Mouse (Mus musculus): ENCODE data around the gene Thnsl1. TPM values are rescaled to one million over a fixed set of nuclear protein-coding genes. Genes with fewer than 3 reads are reported as not detected.

Gene Thnsl1
- total and polyA plus RNA-seq, 2 experiments from 2014 or later = 5.8 to 6.1 TPM

DNA sequence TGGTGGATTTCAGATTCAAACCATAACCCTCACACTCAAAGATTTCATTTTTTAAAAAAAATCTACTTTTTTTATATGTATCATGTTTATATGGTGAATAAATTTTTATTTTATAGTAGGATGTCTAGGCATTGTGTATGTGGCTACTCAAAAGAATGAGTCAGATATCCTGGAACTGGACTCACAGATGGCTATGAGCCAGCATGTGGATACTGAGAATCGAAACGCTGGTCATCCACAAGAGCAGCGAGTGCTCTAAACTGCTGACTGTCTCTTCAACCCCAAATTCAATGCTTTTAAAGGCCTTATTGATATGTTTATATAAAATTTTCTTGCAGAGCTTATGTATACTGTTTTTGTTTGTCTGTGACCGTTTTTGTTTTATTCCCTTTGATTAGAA lies 52.8 kb downstream of the Thnsl1 start:
- TF ChIP-seq EP300 (IDR thresholded peaks at IDR 0.05; ENCODE audit: low read depth) (no peak), CTCF (IDR thresholded peaks at IDR 0.05; ENCODE audit: low read depth) (no peak)
- WGBS = 71% methylated on average over 4 of the region's 4 CpGs
- no peaks in the 10 kb centered on the region for H3K9me3 ChIP-seq (replicated peaks; ENCODE audit: control insufficient read depth, low read length)
- H3K4me1 ChIP-seq (ENCODE audit: control insufficient read depth, insufficient read depth) = no peaks in the 10 kb centered on the region
- no peaks in the 10 kb centered on the region for H3K27me3 ChIP-seq (ENCODE audit: control insufficient read depth, insufficient read depth, low read length)
- ATAC-seq (ENCODE audit: insufficient read depth, low read depth) (no peak), DNase-seq (ENCODE audit: low spot score) (no peak)
- no peak overlapping the region for H3K4me2 ChIP-seq (ENCODE audit: low read depth, low read length)
- no peak overlapping the region for H3K9ac ChIP-seq (replicated peaks; ENCODE audit: low read depth, low read length)
- H3K27ac ChIP-seq (ENCODE audit: low read depth) = no peak overlapping the region
- no peaks in the 10 kb centered on the region for H3K36me3 ChIP-seq (replicated peaks; ENCODE audit: control insufficient read depth, insufficient read depth, low read length)
- no peak overlapping the region for H3K4me3 ChIP-seq (ENCODE audit: low read depth, low read length)

DNA sequence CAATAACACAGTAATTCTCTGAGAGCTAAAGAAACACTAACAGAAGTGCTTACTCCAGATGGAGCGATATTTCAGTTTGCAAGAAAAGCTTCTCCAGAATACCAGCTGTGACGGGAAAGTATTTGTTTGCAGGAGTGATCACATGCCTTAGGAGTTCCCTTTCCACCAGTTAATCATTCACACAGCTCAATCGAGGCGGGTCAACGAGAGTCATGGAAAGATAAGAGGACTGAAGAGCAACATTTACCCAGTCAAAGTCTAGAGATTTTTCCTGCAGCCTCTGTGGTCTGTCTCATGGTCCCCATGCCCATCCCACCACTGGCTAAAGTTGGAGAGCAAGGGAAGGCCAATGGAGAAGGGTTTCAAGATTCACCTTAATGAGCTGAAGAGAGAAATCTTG lies 53.6 kb downstream of the Thnsl1 start:
- Histone ChIP-seq H3K27ac (ENCODE audit: low read depth) (no peak overlapping the region), H3K4me3 (ENCODE audit: low read depth, low read length) (no peak overlapping the region), H3K9me3 (replicated peaks; ENCODE audit: control insufficient read depth, low read length) (no peaks in the 10 kb centered on the region), H3K4me2 (ENCODE audit: low read depth, low read length) (no peak overlapping the region), H3K27me3 (ENCODE audit: control insufficient read depth, insufficient read depth, low read length) (no peaks in the 10 kb centered on the region), H3K36me3 (replicated peaks; ENCODE audit: control insufficient read depth, insufficient read depth, low read length) (no peaks in the 10 kb centered on the region), H3K4me1 (ENCODE audit: control insufficient read depth, insufficient read depth) (no peaks in the 10 kb centered on the region), H3K9ac (replicated peaks; ENCODE audit: low read depth, low read length) (no peak overlapping the region)
- 54% methylated on average over 5 of the region's 5 CpGs for WGBS
- TF ChIP-seq EP300 (IDR thresholded peaks at IDR 0.05; ENCODE audit: low read depth) (no peak), CTCF (IDR thresholded peaks at IDR 0.05; ENCODE audit: low read depth) (no peak)
- ATAC-seq (ENCODE audit: insufficient read depth, low read depth) (no peak), DNase-seq (ENCODE audit: low spot score) (no peak)

DNA sequence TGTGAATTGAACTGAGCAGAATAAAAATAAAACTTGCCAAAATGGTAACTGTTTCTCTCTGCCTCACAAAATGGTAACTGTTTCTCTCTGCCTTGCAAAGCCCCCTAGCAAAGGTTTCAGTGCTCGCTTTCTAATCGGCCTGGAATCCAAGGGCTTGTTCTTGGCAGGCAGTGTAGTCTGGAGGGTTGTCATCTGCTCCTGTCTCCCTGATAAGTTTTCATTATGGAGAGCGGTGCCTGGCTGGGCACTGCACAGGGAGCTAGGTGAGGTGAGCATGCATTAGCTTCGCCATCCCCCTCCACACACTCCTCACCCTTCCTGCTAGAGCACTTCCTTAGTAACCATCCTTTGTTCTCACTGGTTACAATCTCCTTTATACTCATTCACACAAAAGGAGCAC lies 54.5 kb downstream of the Thnsl1 start:
- no peaks in the 10 kb centered on the region for H3K36me3 ChIP-seq (replicated peaks; ENCODE audit: control insufficient read depth, insufficient read depth, low read length)
- no peaks in the 10 kb centered on the region for H3K9me3 ChIP-seq (replicated peaks; ENCODE audit: control insufficient read depth, low read length)
- no peak overlapping the region for H3K9ac ChIP-seq (replicated peaks; ENCODE audit: low read depth, low read length)
- DNase-seq (ENCODE audit: low spot score) (no peak), ATAC-seq (ENCODE audit: insufficient read depth, low read depth) (no peak)
- 22% methylated on average over 4 of the region's 4 CpGs for WGBS
- H3K27me3 ChIP-seq (ENCODE audit: control insufficient read depth, insufficient read depth, low read length) = no peaks in the 10 kb centered on the region
- no peaks in the 10 kb centered on the region for H3K4me1 ChIP-seq (ENCODE audit: control insufficient read depth, insufficient read depth)
- no peak overlapping the region for H3K27ac ChIP-seq (ENCODE audit: low read depth)
- H3K4me2 ChIP-seq (ENCODE audit: low read depth, low read length) = no peak overlapping the region
- TF ChIP-seq EP300 (IDR thresholded peaks at IDR 0.05; ENCODE audit: low read depth) = no peak
- TF ChIP-seq CTCF (IDR thresholded peaks at IDR 0.05; ENCODE audit: low read depth) = no peak
- no peak overlapping the region for H3K4me3 ChIP-seq (ENCODE audit: low read depth, low read length)

DNA sequence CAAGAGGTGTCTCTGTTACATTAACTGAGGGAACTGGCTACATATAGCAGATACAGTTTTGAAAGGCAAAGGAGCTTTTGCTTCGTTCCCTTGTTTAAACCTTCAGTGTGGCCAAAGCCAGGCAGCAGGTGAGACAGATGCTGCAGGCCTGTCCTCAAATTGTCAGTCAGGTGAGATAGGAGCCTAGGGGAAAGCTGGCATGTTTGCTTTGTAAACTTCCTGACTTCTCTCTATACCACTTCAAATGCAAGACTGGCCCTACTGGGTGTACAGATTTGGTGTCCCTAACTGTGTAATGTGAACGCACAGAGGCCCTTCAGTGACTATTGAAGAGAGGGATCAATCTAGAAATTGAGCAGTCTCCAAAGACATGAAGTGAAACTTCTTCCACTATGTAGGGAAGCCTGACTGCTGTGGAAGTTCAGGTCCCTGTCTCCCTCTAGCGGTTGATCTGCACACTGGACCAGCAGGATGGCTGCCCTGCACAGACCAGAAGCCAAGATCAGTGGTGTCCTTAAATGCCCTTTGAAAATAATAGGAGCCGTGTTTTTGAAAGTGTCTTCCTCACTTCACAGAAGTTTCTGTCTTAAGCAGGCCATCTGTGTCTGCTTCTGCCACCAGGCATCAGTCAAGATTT lies 56.0 kb downstream of the Thnsl1 start:
- H3K4me2 ChIP-seq (ENCODE audit: low read depth, low read length) = no peak overlapping the region
- peak; percentile 99 for TF ChIP-seq CTCF (IDR thresholded peaks at IDR 0.05; ENCODE audit: low read depth)
- TF ChIP-seq EP300 (IDR thresholded peaks at IDR 0.05; ENCODE audit: low read depth) = no peak
- no peaks in the 10 kb centered on the region for H3K4me1 ChIP-seq (ENCODE audit: control insufficient read depth, insufficient read depth)
- no peak overlapping the region for H3K27ac ChIP-seq (ENCODE audit: low read depth)
- H3K36me3 ChIP-seq (replicated peaks; ENCODE audit: control insufficient read depth, insufficient read depth, low read length) = no peaks in the 10 kb centered on the region
- ATAC-seq (ENCODE audit: insufficient read depth, low read depth) = peak; percentile 91
- no peak overlapping the region for H3K9ac ChIP-seq (replicated peaks; ENCODE audit: low read depth, low read length)
- peak; percentile 86 for DNase-seq (ENCODE audit: low spot score)
- no peak overlapping the region for H3K4me3 ChIP-seq (ENCODE audit: low read depth, low read length)
- H3K27me3 ChIP-seq (ENCODE audit: control insufficient read depth, insufficient read depth, low read length) = no peaks in the 10 kb centered on the region
- H3K9me3 ChIP-seq (replicated peaks; ENCODE audit: control insufficient read depth, low read length) = no peaks in the 10 kb centered on the region
- WGBS = 13% methylated on average over 4 of the region's 4 CpGs

DNA sequence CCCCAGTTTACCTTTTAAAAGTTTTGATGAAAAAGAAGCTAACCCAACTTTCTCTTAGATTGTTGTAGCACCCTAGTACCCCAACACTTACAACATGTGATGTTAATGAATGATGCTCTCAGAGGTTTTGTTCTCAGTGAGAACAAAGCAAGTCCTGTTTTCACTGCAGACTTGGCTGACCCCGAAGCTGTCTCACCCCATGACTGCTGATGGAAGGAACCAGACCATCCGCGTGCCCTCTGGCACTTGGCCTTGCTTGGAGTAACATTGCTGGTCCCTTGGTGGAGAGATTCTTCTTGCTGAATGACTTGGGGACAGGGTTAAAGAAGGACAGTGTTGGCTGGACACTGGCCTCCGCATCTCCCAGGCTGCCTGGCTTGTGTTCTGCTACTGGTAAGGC lies 58.5 kb downstream of the Thnsl1 start:
- no peaks in the 10 kb centered on the region for H3K27me3 ChIP-seq (ENCODE audit: control insufficient read depth, insufficient read depth, low read length)
- H3K4me2 ChIP-seq (ENCODE audit: low read depth, low read length) = no peak overlapping the region
- no peak for DNase-seq (ENCODE audit: low spot score)
- no peak overlapping the region for H3K4me3 ChIP-seq (ENCODE audit: low read depth, low read length)
- 72% methylated on average over 4 of the region's 4 CpGs for WGBS
- H3K27ac ChIP-seq (ENCODE audit: low read depth) = no peak overlapping the region
- no peak for ATAC-seq (ENCODE audit: insufficient read depth, low read depth)
- TF ChIP-seq EP300 (IDR thresholded peaks at IDR 0.05; ENCODE audit: low read depth) (no peak), CTCF (IDR thresholded peaks at IDR 0.05; ENCODE audit: low read depth) (no peak)
- no peaks in the 10 kb centered on the region for H3K9me3 ChIP-seq (replicated peaks; ENCODE audit: control insufficient read depth, low read length)
- no peaks in the 10 kb centered on the region for H3K36me3 ChIP-seq (replicated peaks; ENCODE audit: control insufficient read depth, insufficient read depth, low read length)
- no peak overlapping the region for H3K9ac ChIP-seq (replicated peaks; ENCODE audit: low read depth, low read length)
- no peaks in the 10 kb centered on the region for H3K4me1 ChIP-seq (ENCODE audit: control insufficient read depth, insufficient read depth)

Other genes starting within 250 kb of the Thnsl1 start
- 66.7 and 77.3 TPM in 2 replicates for gene Arhgap21, start 236.8 kb upstream of the Thnsl1 start, total RNA-seq (2014; rRNA removed; ENCODE audit: low replicate concordance)
- gene Arhgap21, start 236.8 kb upstream of the Thnsl1 start, polyA plus RNA-seq (2015; fragmentation: Nextera tagmentation; extraction: Ambion mirVana) = 10.1 and 11.4 TPM in 2 replicates
- gene Enkur, start 359 bp upstream of the Thnsl1 start, total RNA-seq (2014; rRNA removed; ENCODE audit: low replicate concordance) = 1.1 TPM in 1 of 2 replicates, not detected in the other
- gene Enkur, start 359 bp upstream of the Thnsl1 start, polyA plus RNA-seq (2015; fragmentation: Nextera tagmentation; extraction: Ambion mirVana) = 3.8 and 4.8 TPM in 2 replicates
- not detected in 2 replicates for gene Gpr158, start 161.8 kb downstream of the Thnsl1 start, total RNA-seq (2014; rRNA removed; ENCODE audit: low replicate concordance)
- 0.03 and 0.04 TPM in 2 replicates for gene Gpr158, start 161.8 kb downstream of the Thnsl1 start, polyA plus RNA-seq (2015; fragmentation: Nextera tagmentation; extraction: Ambion mirVana)